Mouse (Mus musculus) midbrain, embryonic 15.5 days (tissue): ENCODE data around the gene Magi2. TPM values are rescaled to one million over a fixed set of nuclear protein-coding genes. Genes with fewer than 3 reads are reported as not detected.
A peak's percentile ranks its signal among the peaks of the same experiment; 100 is the strongest.
"Not testable (repeated sequence)": the region's sequence is repeated elsewhere in the genome, so short reads cannot be mapped to it uniquely, and the experiment has no call there.

Experiments
- ATAC-seq: fragments of 200-750 bp; cut with Nextera tagmentation; replicated peaks from 2 replicates; pipeline ENCODE4 v1.8.0; 2017; ENCODE audit warnings: moderate TSS enrichment
- H3K27ac ChIP-seq: fragments of 300-500 bp; sonication (generic); 2 replicates; pipeline ENCODE4 v1.5.1; 2015; ENCODE audit warnings: mild to moderate bottlenecking, inconsistent platforms
- H3K27me3 ChIP-seq: fragments of 300-500 bp; sonication (generic); replicated peaks from 2 replicates; pipeline ENCODE4 v1.6.1; 2015; ENCODE audit warnings: inconsistent platforms
- H3K36me3 ChIP-seq: fragments of 300-500 bp; sonication (generic); replicated peaks from 2 replicates; pipeline ENCODE4 v1.6.1; 2015; ENCODE audit warnings: inconsistent platforms
- H3K4me1 ChIP-seq: fragments of 300-500 bp; sonication (generic); 2 replicates; pipeline ENCODE4 v1.6.1; 2015; ENCODE audit warnings: inconsistent platforms
- H3K4me2 ChIP-seq: fragments of 300-500 bp; sonication (generic); 2 replicates; pipeline ENCODE4 v1.6.1; 2015; ENCODE audit warnings: inconsistent platforms, mild to moderate bottlenecking, moderate library complexity
- H3K4me3 ChIP-seq: fragments of 300-500 bp; sonication (generic); 2 replicates; pipeline ENCODE4 v1.5.1; 2015; ENCODE audit warnings: mild to moderate bottlenecking, inconsistent platforms
- H3K9ac ChIP-seq: fragments of 300-500 bp; sonication (generic); 2 replicates; pipeline ENCODE4 v1.6.1; 2015; ENCODE audit warnings: mild to moderate bottlenecking, inconsistent platforms
- H3K9me3 ChIP-seq: fragments of 300-500 bp; sonication (generic); 2 replicates; pipeline ENCODE4 v1.6.1; 2016; ENCODE audit warnings: inconsistent platforms
- WGBS: fragments of 180-500 bp; shearing (Covaris S2); methylation state at CpG from one replicate; pipeline ENCODE4 v1.1.7; 2015; ENCODE audit warnings: mixed read lengths; 5-methylcytosine and 5-hydroxymethylcytosine counted together
- polyA plus RNA-seq: library from polyadenylated mRNA; unstranded; fragments of >200 nt; fragmentation: Nextera tagmentation; extraction: Ambion mirVana; gene quantifications from 2 replicates; pipeline ENCODE4 v1.2.1, GENCODE M21; 2015

Magi2 gene
- polyA plus RNA-seq, 1 experiment from 2014 or later, result 35.9 TPM

DNA sequence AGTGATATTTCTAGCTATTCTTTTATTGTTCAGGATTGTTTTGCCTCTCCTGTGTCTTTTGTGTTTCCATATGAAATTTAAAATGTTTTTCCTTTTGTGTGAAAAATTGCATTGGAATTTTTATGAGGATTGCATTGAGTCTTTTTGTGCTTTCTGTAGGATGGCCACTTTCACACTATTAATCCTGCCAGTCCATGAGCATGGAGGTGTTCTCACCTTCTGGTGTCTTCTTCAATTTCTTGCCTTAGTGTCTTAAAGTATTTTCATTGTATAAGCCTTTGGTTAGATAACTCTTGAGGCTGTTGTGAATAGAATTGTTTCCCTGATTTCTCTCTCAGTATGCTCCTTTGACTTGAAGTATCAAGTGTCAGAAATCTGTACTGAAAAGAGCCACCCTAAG is 1296.9 kb downstream of the Magi2 start:
- H3K36me3 ChIP-seq, result no peaks in the 10 kb centered on the region
- no peak overlapping the region for H3K4me3 ChIP-seq
- no peak for ATAC-seq
- H3K9ac ChIP-seq, result no peak overlapping the region
- H3K27ac ChIP-seq, result no peak overlapping the region
- H3K27me3 ChIP-seq, result no peaks in the 10 kb centered on the region
- H3K4me1 ChIP-seq, result no peaks in the 10 kb centered on the region
- H3K9me3 ChIP-seq, result no peaks in the 10 kb centered on the region
- H3K4me2 ChIP-seq, result no peak overlapping the region

DNA sequence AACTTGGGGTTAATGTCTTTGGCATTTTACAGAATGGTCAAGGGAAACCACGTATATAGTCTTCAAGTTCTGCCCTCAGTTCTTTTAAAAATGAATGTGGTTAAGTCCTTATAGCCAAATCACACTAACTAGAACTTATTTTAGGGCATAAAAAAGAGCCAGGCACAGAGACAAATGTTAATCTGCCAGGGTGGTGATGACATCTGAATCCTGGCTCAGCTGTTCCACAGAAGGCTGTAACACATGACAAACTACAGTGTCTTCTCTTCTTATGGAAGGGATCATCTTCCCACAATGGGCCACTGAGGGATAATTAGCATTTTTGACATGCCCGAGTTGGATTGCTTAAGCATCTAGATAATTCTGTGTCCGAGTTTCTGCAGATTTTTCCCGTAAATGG is 1299.8 kb downstream of the Magi2 start:
- not testable (repeated sequence) for H3K9ac ChIP-seq, H3K4me3 ChIP-seq, H3K4me1 ChIP-seq, ATAC-seq, H3K36me3 ChIP-seq, H3K4me2 ChIP-seq, H3K27me3 ChIP-seq, H3K9me3 ChIP-seq, H3K27ac ChIP-seq
- 78% methylated on average over 3 of the region's 4 CpGs for WGBS

DNA sequence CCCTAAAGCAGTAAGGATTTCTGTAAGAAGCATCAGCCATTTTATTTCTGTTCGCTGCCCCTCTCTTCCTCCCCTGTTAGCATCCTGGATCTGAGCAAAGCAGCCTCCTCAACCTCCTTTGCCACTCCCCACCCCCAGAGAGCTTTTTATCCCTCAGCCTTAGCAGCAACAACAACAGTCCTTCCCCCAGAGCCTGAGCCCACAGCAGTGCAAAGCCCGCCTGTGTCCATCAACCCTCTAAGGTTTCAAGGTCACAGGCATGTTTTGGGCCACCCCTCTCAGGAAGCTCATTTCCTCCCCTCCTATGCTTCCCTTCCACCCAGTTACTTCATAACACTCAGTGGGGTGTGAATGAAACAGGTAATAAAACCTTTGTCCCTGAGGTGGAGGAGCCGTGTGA is 1309.7 kb downstream of the Magi2 start:
- Histone ChIP-seq H3K4me3 (no peak overlapping the region), H3K9ac (no peak overlapping the region), H3K4me1 (no peaks in the 10 kb centered on the region), H3K27ac (no peak overlapping the region), H3K27me3 (no peaks in the 10 kb centered on the region), H3K36me3 (0 out of 2 replicates have a peak, but pooled peaks cover 3% of the 10 kb centered on the region), H3K4me2 (no peak overlapping the region), H3K9me3 (no peaks in the 10 kb centered on the region)
- ATAC-seq, result no peak
- whole genome bisulfite sequencing, result 60% methylated on average over 3 of the region's 3 CpGs

- H3K27me3 ChIP-seq, result no peaks in the 10 kb centered on the region
- WGBS, result 66% methylated on average over 8 of the region's 8 CpGs
- no peak overlapping the region for H3K4me2 ChIP-seq
- no peak overlapping the region for H3K27ac ChIP-seq
- H3K4me1 ChIP-seq, result no peaks in the 10 kb centered on the region
- H3K36me3 ChIP-seq, result 0 out of 2 replicates have a peak, but pooled peaks cover 3% of the 10 kb centered on the region
- H3K4me3 ChIP-seq, result no peak overlapping the region
- no peak for ATAC-seq
- H3K9me3 ChIP-seq, result no peaks in the 10 kb centered on the region
- H3K9ac ChIP-seq, result no peak overlapping the region
Measured at GRCm38 (mm10) chr5:20537369-20538022, 1310.7 kb downstream of the Magi2 start.

GRCm38 (mm10) chr5:20544374-20544773 is 1317.5 kb downstream of the Magi2 start:
- Histone ChIP-seq H3K9me3 (no peaks in the 10 kb centered on the region), H3K4me3 (no peak overlapping the region), H3K27ac (no peak overlapping the region), H3K4me1 (no peaks in the 10 kb centered on the region), H3K27me3 (no peaks in the 10 kb centered on the region), H3K36me3 (no peaks in the 10 kb centered on the region), H3K9ac (no peak overlapping the region), H3K4me2 (no peak overlapping the region)
- 38% methylated on average over 5 of the region's 5 CpGs for WGBS
- ATAC-seq, result 0 out of 2 replicates have a peak, but pooled peaks have one; percentile 62

DNA sequence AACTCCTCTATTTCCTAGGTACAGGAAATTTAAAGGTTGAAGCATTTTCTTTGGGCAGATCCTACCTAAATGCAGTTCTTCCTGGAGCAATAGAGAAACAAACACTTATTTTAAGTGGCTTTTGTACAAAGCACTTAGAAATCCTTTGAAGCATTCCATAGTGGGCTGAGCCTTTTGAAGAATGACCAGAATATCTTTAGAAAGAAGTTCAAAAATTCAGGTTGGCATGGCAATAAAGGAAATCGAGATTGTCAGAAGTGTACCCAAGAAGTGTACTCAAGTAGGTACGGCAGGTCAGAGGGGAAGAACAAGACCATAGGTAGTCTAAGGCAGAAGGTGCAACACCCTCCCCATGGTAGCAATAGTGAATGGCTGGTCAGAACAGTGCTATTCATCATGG is 1332.5 kb downstream of the Magi2 start:
- H3K9ac ChIP-seq, result no peak overlapping the region
- H3K27me3 ChIP-seq, result no peaks in the 10 kb centered on the region
- WGBS, result 62% methylated on average over 2 of the region's 2 CpGs
- H3K4me3 ChIP-seq, result no peak overlapping the region
- no peaks in the 10 kb centered on the region for H3K9me3 ChIP-seq
- ATAC-seq, result peak; percentile 41; the same call in 1 of the 2 replicates
- no peak overlapping the region for H3K4me2 ChIP-seq
- peak overlapping the region; percentile 35; the same call in 1 of the 2 replicates for H3K27ac ChIP-seq
- H3K4me1 ChIP-seq, result no peaks in the 10 kb centered on the region; the same call in 1 of the 2 replicates
- no peaks in the 10 kb centered on the region; the same call in 1 of the 2 replicates for H3K36me3 ChIP-seq

- H3K4me1 ChIP-seq, result no peaks in the 10 kb centered on the region; the same call in 1 of the 2 replicates
- WGBS, result 36% methylated on average over 4 of the region's 4 CpGs
- H3K27me3 ChIP-seq, result no peaks in the 10 kb centered on the region
- no peaks in the 10 kb centered on the region; the same call in 1 of the 2 replicates for H3K36me3 ChIP-seq
- no peak overlapping the region for H3K4me2 ChIP-seq
- no peak overlapping the region for H3K9ac ChIP-seq
- no peak overlapping the region for H3K4me3 ChIP-seq
- no peaks in the 10 kb centered on the region for H3K9me3 ChIP-seq
- H3K27ac ChIP-seq, result peak overlapping the region; percentile 35
- peak; percentile 51; the same call in 1 of the 2 replicates for ATAC-seq
Measured at GRCm38 (mm10) chr5:20559821-20560220, 1333.0 kb downstream of the Magi2 start.

- Histone ChIP-seq H3K4me1 (no peaks in the 10 kb centered on the region), H3K36me3 (peaks cover 5% of the 10 kb centered on the region; the same call in 1 of the 2 replicates), H3K9ac (no peak overlapping the region), H3K4me2 (no peak overlapping the region), H3K27ac (no peak overlapping the region), H3K9me3 (no peaks in the 10 kb centered on the region), H3K27me3 (no peaks in the 10 kb centered on the region), H3K4me3 (no peak overlapping the region)
- ATAC-seq, result no peak
- 92% methylated on average over 6 of the region's 6 CpGs for WGBS
Measured at GRCm38 (mm10) chr5:20568421-20568820, 1341.6 kb downstream of the Magi2 start.

- Histone ChIP-seq H3K36me3 (peaks cover 5% of the 10 kb centered on the region; the same call in 1 of the 2 replicates), H3K9ac (no peak overlapping the region), H3K4me2 (no peak overlapping the region), H3K4me3 (no peak overlapping the region), H3K27ac (no peak overlapping the region), H3K4me1 (no peaks in the 10 kb centered on the region), H3K9me3 (no peaks in the 10 kb centered on the region), H3K27me3 (no peaks in the 10 kb centered on the region)
- 93% methylated on average over 7 of the region's 7 CpGs for WGBS
- ATAC-seq, result no peak
Measured at GRCm38 (mm10) chr5:20568966-20569365, 1342.1 kb downstream of the Magi2 start.

DNA sequence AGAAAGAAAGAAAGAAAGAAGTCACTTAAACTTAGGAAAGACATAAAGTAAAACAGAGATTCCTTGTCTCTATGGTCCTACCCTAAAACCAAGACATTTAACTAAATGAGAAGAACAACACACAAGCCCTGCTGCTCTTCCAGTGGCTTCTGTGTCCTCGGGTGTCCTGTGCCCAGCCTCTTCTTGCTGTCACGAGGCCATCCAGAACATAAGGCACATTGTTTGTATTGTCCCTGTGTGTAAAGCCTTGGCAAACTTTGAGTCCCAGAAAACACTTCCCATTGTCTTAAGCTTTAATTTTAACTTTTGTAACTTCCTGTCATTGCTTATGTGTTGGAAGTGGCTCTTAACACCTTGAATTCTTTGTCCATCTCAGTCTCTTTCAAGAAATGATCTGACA is 1348.0 kb downstream of the Magi2 start:
- no peak overlapping the region for H3K27ac ChIP-seq
- WGBS, result 62% methylated on average over 2 of the region's 2 CpGs
- H3K4me3 ChIP-seq, result no peak overlapping the region
- H3K9me3 ChIP-seq, result no peaks in the 10 kb centered on the region
- no peaks in the 10 kb centered on the region for H3K27me3 ChIP-seq
- H3K4me1 ChIP-seq, result peaks cover 7% of the 10 kb centered on the region
- no peak overlapping the region for H3K9ac ChIP-seq
- no peak for ATAC-seq
- no peaks in the 10 kb centered on the region; the same call in 1 of the 2 replicates for H3K36me3 ChIP-seq
- no peak overlapping the region for H3K4me2 ChIP-seq

DNA sequence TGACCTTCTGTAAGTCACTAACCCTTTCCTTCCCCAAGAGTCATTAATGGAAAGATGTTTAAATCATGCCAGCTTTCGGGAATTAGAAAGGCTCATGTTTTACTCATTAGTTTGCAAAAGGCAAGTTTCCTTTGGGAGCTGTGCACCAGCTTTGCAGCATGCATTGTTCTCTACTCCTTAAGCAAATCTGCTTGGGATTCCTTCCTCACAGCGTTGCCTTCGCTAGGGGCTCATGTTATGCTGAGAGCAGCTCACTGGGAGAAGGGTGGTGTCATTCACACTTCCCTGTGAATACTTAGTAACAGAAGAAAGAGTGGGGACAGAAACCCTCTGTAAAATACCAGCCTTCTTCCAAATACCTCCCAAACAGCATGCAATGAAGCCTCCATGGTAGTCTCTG is 1349.0 kb downstream of the Magi2 start:
- 13% methylated on average over 3 of the region's 3 CpGs for WGBS
- H3K36me3 ChIP-seq, result no peaks in the 10 kb centered on the region

GRCm38 (mm10) chr5:20576266-20576665 is 1349.4 kb downstream of the Magi2 start:
- no peak overlapping the region for H3K9ac ChIP-seq
- H3K27ac ChIP-seq, result no peak overlapping the region
- no peaks in the 10 kb centered on the region for H3K27me3 ChIP-seq
- no peak for ATAC-seq
- no peak overlapping the region for H3K4me3 ChIP-seq
- H3K4me1 ChIP-seq, result peaks cover 7% of the 10 kb centered on the region
- H3K9me3 ChIP-seq, result no peaks in the 10 kb centered on the region
- H3K4me2 ChIP-seq, result no peak overlapping the region
- H3K36me3 ChIP-seq, result no peaks in the 10 kb centered on the region

More for the DNA sequence above, 1349.0 kb downstream of the Magi2 start:
- Histone ChIP-seq H3K4me2 (no peak overlapping the region), H3K4me1 (peaks cover 7% of the 10 kb centered on the region), H3K27me3 (no peaks in the 10 kb centered on the region), H3K9ac (no peak overlapping the region), H3K4me3 (no peak overlapping the region), H3K9me3 (no peaks in the 10 kb centered on the region), H3K27ac (no peak overlapping the region)
- ATAC-seq, result no peak

DNA sequence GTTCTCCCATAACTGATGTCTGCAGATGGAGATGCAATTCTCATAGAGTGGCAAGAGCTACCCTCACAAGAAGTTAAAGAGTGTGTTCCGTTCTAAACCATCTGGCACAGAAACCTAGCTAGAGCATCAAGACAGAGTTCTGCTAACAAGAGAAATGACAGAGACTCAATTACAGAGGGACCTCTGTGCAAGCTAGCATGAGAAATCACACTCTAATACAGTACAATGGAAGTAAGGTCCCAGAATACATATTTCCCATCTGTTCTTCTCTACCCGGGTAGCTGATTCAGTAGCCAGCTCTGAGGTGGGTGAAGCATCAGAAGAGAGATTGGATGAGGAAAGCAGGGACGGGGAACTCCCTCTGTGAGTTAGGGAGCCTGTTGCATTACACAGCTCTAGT is 1351.8 kb downstream of the Magi2 start:
- Histone ChIP-seq H3K9ac (no peak overlapping the region), H3K27me3 (no peaks in the 10 kb centered on the region), H3K36me3 (no peaks in the 10 kb centered on the region), H3K4me2 (no peak overlapping the region), H3K9me3 (no peaks in the 10 kb centered on the region), H3K4me1 (peaks cover 15% of the 10 kb centered on the region), H3K27ac (no peak overlapping the region), H3K4me3 (no peak overlapping the region)
- 87% methylated on average over 3 of the region's 3 CpGs for WGBS
- ATAC-seq, result no peak
